Mouse (Mus musculus) stomach, postnatal 0 days (tissue): ENCODE measurements around the gene Smap2.

ENCODE experiments used
- CTCF ChIP-seq: IDR thresholded peaks from 2 replicates; pipeline ENCODE4 v1.5.1; 2016; ENCODE audit warnings: antibody characterized with exemption, low read depth, mild to moderate bottlenecking, moderate library complexity
- EP300 ChIP-seq: optimal IDR thresholded peaks from 2 replicates; pipeline ENCODE3; 2016; ENCODE audit warnings: antibody characterized with exemption

DNA sequence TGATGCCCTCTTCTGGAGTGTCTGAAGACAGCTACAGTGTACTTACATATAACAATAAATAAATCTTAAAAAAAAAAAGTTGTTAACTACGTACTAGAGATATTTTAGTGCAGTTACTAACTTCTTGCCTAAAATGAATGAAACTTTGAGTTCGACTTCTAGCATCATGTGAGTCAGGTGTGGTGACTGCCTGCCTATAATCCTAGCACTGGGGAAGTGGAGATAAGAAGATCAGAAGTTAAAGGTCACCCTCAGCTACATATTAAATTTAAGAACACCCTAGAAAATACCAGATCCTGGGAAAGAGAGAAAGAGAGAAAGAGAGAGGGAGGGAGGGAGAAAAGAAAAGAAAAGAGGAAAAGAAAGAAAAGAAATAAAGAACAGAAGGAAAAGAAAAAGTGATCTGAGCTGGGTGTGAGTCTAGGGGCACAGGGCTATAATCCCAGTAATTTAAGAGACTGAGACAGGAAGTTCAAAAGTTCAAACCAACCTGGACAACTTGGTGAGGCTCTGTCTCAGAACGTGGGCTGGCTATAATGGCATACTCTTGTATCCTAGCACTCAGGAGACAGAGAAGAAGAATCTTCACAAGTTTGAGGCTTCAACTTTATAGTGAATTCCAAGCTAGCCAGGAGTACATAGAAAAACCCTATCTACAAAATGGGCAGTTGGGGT, 8.8 kb downstream of the Smap2 start:
- TF ChIP-seq CTCF, result no peak
- TF ChIP-seq EP300, result no peak
